In genomic region chr3:121349334-121350169, GRCm38 (mm10) we compare ENCODE assay signal across 9 mouse cellular contexts. TPM values are rescaled to one million over a fixed set of nuclear protein-coding genes. Genes with fewer than 3 reads are reported as not detected.
DNase-seq lines count a peak whose midpoint lies in the region; ATAC-seq and TF ChIP-seq lines count a peak whose summit lies in the region.
"Had no signal": no experiment of that assay in that cellular context is flagged by ENCODE, and none has a peak within 500 bp of the region (broad histone marks: within the 10 kb centered on the region; RNA-seq: fewer than 3 reads in every experiment).

No protein-coding gene starts in this region.

- no peaks in the 10 kb centered on the region for H3K36me3 ChIP-seq in intestine, embryonic 14.5 days (ENCODE audit: control insufficient read depth, insufficient read depth, low read length)
- 0 out of 2 replicates have a peak, but pooled peaks cover 3% of the 10 kb centered on the region for H3K36me3 ChIP-seq in intestine, postnatal 0 days (ENCODE audit: control insufficient read depth, insufficient read depth)
- no peaks in the 10 kb centered on the region for H3K36me3 ChIP-seq in forebrain, embryonic 15.5 days
- H3K36me3 ChIP-seq: limb, embryonic 12.5 days had no signal

- no peak overlapping the region for H3K9ac ChIP-seq in intestine, embryonic 14.5 days (ENCODE audit: low read length)
- no peak overlapping the region for H3K9ac ChIP-seq in intestine, postnatal 0 days (ENCODE audit: low read depth, low read length)
- H3K9ac ChIP-seq in forebrain, embryonic 15.5 days (replicated peaks), result peak overlapping the region; percentile 28; the same call in 1 of the 2 replicates
- H3K9ac ChIP-seq: limb, embryonic 12.5 days had no signal

- peaks cover 9% of the 10 kb centered on the region for H3K4me1 ChIP-seq in intestine, embryonic 14.5 days (replicated peaks; ENCODE audit: control insufficient read depth, insufficient read depth, low read length)
- 0 out of 2 replicates have a peak, but pooled peaks cover 3% of the 10 kb centered on the region for H3K4me1 ChIP-seq in intestine, postnatal 0 days (replicated peaks; ENCODE audit: control insufficient read depth, insufficient read depth, low read length)
- peaks cover 24% of the 10 kb centered on the region for H3K4me1 ChIP-seq in forebrain, embryonic 15.5 days

- H3K27ac ChIP-seq in intestine, embryonic 14.5 days (ENCODE audit: low read depth), result no peak overlapping the region
- H3K27ac ChIP-seq in intestine, postnatal 0 days (ENCODE audit: low read depth, low read length), result no peak overlapping the region
- no peak overlapping the region for H3K27ac ChIP-seq in forebrain, embryonic 15.5 days (replicated peaks)

- H3K4me3 ChIP-seq in intestine, embryonic 14.5 days (ENCODE audit: low read depth, low read length), result no peak overlapping the region
- no peak overlapping the region for H3K4me3 ChIP-seq in intestine, postnatal 0 days (ENCODE audit: low read depth, low read length)
- no peak overlapping the region for H3K4me3 ChIP-seq in forebrain, embryonic 15.5 days
- H3K4me3 ChIP-seq: limb, embryonic 12.5 days had no signal

- TF ChIP-seq CTCF in intestine, postnatal 0 days (IDR thresholded peaks at IDR 0.05; ENCODE audit: low read depth), result no peak
- no peak for TF ChIP-seq CTCF in brain, embryonic 14.5 days (IDR thresholded peaks at IDR 0.05; ENCODE audit: borderline replicate concordance, extremely low read depth, insufficient read depth, insufficient read length)

- ATAC-seq in intestine, embryonic 14.5 days (replicated peaks; ENCODE audit: low FRiP score, low TSS enrichment, low read depth), result no peak
- no peak for ATAC-seq in intestine, postnatal 0 days
- ATAC-seq in forebrain, embryonic 15.5 days (replicated peaks), result peak; percentile 66

- no peak overlapping the region for H3K4me2 ChIP-seq in intestine, embryonic 14.5 days (ENCODE audit: low read length)
- no peak overlapping the region for H3K4me2 ChIP-seq in intestine, postnatal 0 days (replicated peaks; ENCODE audit: low read depth)
- peak overlapping the region; percentile 19; the same call in 1 of the 2 replicates for H3K4me2 ChIP-seq in forebrain, embryonic 15.5 days (replicated peaks)
- H3K4me2 ChIP-seq: limb, embryonic 12.5 days had no signal

- H3K9me3 ChIP-seq in intestine, embryonic 14.5 days (ENCODE audit: control insufficient read depth, low read length), result no peaks in the 10 kb centered on the region
- H3K9me3 ChIP-seq in intestine, postnatal 0 days (ENCODE audit: control insufficient read depth), result no peaks in the 10 kb centered on the region
- H3K9me3 ChIP-seq in forebrain, embryonic 15.5 days, result no peaks in the 10 kb centered on the region
- H3K9me3 ChIP-seq: limb, embryonic 12.5 days had no signal

- peak; percentile 50 for DNase-seq in intestine, embryonic 14.5 days (ENCODE audit: low spot score)
- DNase-seq in brain, embryonic 14.5 days (ENCODE audit: low read depth), result peak; percentile 77
- DNase-seq in lung, postnatal 10 days, result peak; percentile 73
- DNase-seq in thymus, adult 18-20 months, result no peak
- DNase-seq in layer of hippocampus, adult 9-10 months (ENCODE audit: low spot score), result no peak
- DNase-seq in spleen, postnatal 14 days (ENCODE audit: low spot score in 2 of 2), result no peak

- 73% methylated on average over 33 of the region's 33 CpGs for WGBS in intestine, embryonic 14.5 days
- WGBS in intestine, postnatal 0 days, result 81% methylated on average over 33 of the region's 33 CpGs
- WGBS in forebrain, embryonic 15.5 days, result 27% methylated on average over 33 of the region's 33 CpGs

- no peak for TF ChIP-seq POLR2A in brain, embryonic 14.5 days (IDR thresholded peaks at IDR 0.05; ENCODE audit: borderline replicate concordance, extremely low read depth, insufficient read depth, insufficient read length, poor library complexity, severe bottlenecking)

- no peaks in the 10 kb centered on the region for H3K27me3 ChIP-seq in intestine, embryonic 14.5 days (replicated peaks; ENCODE audit: control insufficient read depth, insufficient read depth, low read length)
- H3K27me3 ChIP-seq in intestine, postnatal 0 days (replicated peaks; ENCODE audit: control insufficient read depth, insufficient read depth, low read length), result no peaks in the 10 kb centered on the region
- no peaks in the 10 kb centered on the region for H3K27me3 ChIP-seq in forebrain, embryonic 15.5 days
- H3K27me3 ChIP-seq: limb, embryonic 12.5 days had no signal

RNA-seq across cellular contexts. Expression of gene Alg14, which starts 58.0 kb away (rescaled TPM):
- 43.0 and 46.8 TPM in 2 replicates for polyA plus RNA-seq in intestine, embryonic 14.5 days (2014; fragmentation: Nextera tagmentation; extraction: Ambion mirVana)
- polyA plus RNA-seq in intestine, postnatal 0 days (2015; fragmentation: Nextera tagmentation; extraction: Ambion mirVana), result 25.6 and 26.1 TPM in 2 replicates
- polyA plus RNA-seq in brain, embryonic 14.5 days (2012; rRNA removed), result 16.0 and 16.9 TPM in 2 replicates
- polyA plus RNA-seq in forebrain, embryonic 15.5 days (2015; fragmentation: Nextera tagmentation; extraction: Ambion mirVana), result 28.9 and 34.5 TPM in 2 replicates

Comparison
In these comparisons a context has a peak if more than half of its experiments do, and no peak if none do; other contexts are left out.
1. DNase-seq: peak in intestine, embryonic 14.5 days (single experiment), brain, embryonic 14.5 days (single experiment) and lung, postnatal 10 days (single experiment); none in thymus, adult 18-20 months (0 of 2), layer of hippocampus, adult 9-10 months (single experiment) and spleen, postnatal 14 days (0 of 2).